Mouse (Mus musculus): ENCODE data around the gene C8g.

C8g gene

GRCm38 (mm10) chr2:25501593-25502486 is at the start of gene C8g:
TSS of gene C8g (minus strand) at chr2:25501719.
- DNase-seq (ENCODE audit: low spot score in 2 of 2): no peak

GRCm38 (mm10) chr2:25551186-25551585 is 49.7 kb upstream of the C8g start:
- DNase-seq (ENCODE audit: low spot score in 2 of 2): no peak

- DNase-seq (ENCODE audit: low spot score in 2 of 2): no peak
Measured at GRCm38 (mm10) chr2:25549021-25549991, 47.8 kb upstream of the C8g start.

- DNase-seq (ENCODE audit: low spot score in 2 of 2): peak; percentile 98 to 99
Measured at GRCm38 (mm10) chr2:25546811-25547491, 45.4 kb upstream of the C8g start, which contains the start of gene Traf2. TSS of gene Traf2 (minus strand) at chr2:25546940.

- DNase-seq (ENCODE audit: low spot score in 2 of 2): no peak
Measured at GRCm38 (mm10) chr2:25545996-25546810, 44.7 kb upstream of the C8g start.

- DNase-seq (ENCODE audit: low spot score in 2 of 2): no peak
Measured at GRCm38 (mm10) chr2:25541644-25542367, 40.3 kb upstream of the C8g start.

- no peak for DNase-seq (ENCODE audit: low spot score in 2 of 2)
Measured at GRCm38 (mm10) chr2:25540541-25540948, 39.0 kb upstream of the C8g start.

- no peak for DNase-seq (ENCODE audit: low spot score in 2 of 2)
Measured at GRCm38 (mm10) chr2:25536531-25536930, 35.0 kb upstream of the C8g start.

- DNase-seq (ENCODE audit: low spot score in 2 of 2): no peak
Measured at GRCm38 (mm10) chr2:25534866-25535182, 33.3 kb upstream of the C8g start.

- DNase-seq (ENCODE audit: low spot score in 2 of 2): no peak
Measured at GRCm38 (mm10) chr2:25534178-25534865, 32.8 kb upstream of the C8g start.

- DNase-seq (ENCODE audit: low spot score in 2 of 2): no peak
Measured at GRCm38 (mm10) chr2:25533707-25534106, 32.2 kb upstream of the C8g start.

GRCm38 (mm10) chr2:25526510-25527302 is 25.2 kb upstream of the C8g start:
- no peak for DNase-seq (ENCODE audit: low spot score in 2 of 2)

GRCm38 (mm10) chr2:25509912-25510311 is 8.4 kb upstream of the C8g start:
- DNase-seq (ENCODE audit: low spot score in 2 of 2): no peak

- no peak for DNase-seq (ENCODE audit: low spot score in 2 of 2)
Measured at GRCm38 (mm10) chr2:25506964-25507363, 5.4 kb upstream of the C8g start.

GRCm38 (mm10) chr2:25505860-25506259 is 4.3 kb upstream of the C8g start:
- no peak for DNase-seq (ENCODE audit: low spot score in 2 of 2)

GRCm38 (mm10) chr2:25505000-25505399 is 3.5 kb upstream of the C8g start:
- DNase-seq (ENCODE audit: low spot score in 2 of 2): no peak

GRCm38 (mm10) chr2:25504538-25504937 is 3.0 kb upstream of the C8g start:
- DNase-seq (ENCODE audit: low spot score in 2 of 2): no peak

GRCm38 (mm10) chr2:25502726-25503125 is 1.2 kb upstream of the C8g start:
- no peak for DNase-seq (ENCODE audit: low spot score in 2 of 2)
